Mouse (Mus musculus): Measurements from ENCODE around the gene Shisa7.
"Not testable (repeated sequence)": the region's sequence is repeated elsewhere in the genome, so short reads cannot be mapped to it uniquely, and the experiment has no call there.

Shisa7 gene

GRCm38 (mm10) chr7:4844917-4845309 lies 417 bp upstream of the Shisa7 start:
- DNase-seq (ENCODE audit: low read depth), result no peak

DNA sequence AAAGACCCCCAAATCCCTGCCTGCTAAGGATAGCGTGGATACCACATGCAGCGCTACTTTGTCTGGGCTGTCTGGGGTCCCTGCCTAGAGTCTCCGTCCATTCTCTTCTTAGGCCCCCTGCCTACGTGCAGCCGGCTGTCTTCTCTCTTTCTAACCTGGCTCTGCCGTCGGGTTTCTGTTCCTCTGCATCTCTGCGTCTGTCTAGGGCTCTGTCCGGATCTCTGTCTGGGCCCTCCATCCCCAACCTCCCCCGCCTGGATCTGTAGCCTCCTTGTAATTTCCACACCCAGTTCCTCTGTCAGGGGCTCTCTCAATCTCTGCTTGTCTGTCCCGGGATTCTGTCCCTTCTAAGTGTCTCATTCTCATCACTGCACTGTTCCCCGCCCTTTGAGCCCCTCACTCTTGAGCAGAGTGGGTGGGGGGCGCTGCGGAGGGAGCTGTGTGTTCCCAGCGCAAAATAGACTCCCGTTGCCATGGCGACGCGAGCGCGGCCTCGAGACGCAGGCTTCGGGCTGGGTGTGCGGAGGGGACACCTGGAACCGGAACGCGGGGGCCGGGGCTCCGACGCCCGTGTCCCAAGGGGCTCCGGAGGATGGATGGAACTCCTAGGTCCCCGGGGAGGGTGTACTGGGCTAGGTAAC lies 772 bp downstream of the Shisa7 start:
- no peak for DNase-seq (ENCODE audit: low read depth)

DNA sequence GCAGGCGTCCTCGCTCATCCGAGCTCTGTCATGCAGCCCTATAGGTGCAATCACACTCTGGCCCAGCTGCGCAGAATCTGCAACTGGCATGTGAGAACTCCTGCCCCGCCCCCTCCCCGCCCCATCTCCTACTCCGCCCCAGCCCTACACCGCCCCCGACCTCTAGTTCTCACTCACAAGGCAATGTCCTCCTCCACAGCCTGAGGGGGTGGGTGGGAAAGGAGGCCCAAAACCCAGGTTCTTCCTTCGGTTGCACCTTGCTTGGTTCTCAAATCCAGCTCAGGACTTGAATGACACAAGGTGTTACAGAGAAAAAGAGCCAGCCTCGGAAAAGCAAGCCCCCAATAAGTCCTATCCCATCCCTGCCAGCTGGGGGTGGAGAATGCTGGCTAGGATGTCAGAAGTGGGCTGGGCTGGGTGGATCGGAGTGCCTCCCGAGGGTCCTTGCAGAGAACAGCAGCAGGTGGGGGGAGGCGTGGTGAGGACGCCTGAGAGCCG lies 1.8 kb downstream of the Shisa7 start:
- no peak for DNase-seq (ENCODE audit: low read depth)

DNA sequence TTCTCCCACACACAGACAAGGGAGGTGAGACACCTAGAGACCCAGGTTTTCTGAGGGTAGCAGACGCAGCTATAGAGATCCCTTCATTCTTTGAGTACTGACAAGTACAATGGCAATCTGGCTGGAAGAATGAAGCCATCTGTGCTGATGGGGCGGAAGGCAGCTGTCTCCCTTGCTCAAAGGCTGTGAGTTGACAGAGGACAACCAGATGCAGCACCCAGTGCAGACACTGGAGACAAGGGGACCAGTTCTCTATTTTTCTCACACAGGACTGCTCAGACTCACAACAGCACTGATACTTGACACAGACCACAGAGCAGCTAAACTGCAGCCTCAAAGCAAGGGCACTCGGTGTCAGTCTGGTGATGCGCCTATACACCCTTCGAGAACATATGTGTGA lies 2.4 kb downstream of the Shisa7 start:
- DNase-seq (ENCODE audit: low read depth), result no peak

GRCm38 (mm10) chr7:4837639-4838038 lies 6.9 kb downstream of the Shisa7 start:
- no peak for DNase-seq (ENCODE audit: low read depth)

GRCm38 (mm10) chr7:4836351-4836792 lies 8.1 kb downstream of the Shisa7 start:
- DNase-seq (ENCODE audit: low read depth), result no peak

GRCm38 (mm10) chr7:4835631-4836327 lies 8.7 kb downstream of the Shisa7 start:
- DNase-seq (ENCODE audit: low read depth), result no peak

DNA sequence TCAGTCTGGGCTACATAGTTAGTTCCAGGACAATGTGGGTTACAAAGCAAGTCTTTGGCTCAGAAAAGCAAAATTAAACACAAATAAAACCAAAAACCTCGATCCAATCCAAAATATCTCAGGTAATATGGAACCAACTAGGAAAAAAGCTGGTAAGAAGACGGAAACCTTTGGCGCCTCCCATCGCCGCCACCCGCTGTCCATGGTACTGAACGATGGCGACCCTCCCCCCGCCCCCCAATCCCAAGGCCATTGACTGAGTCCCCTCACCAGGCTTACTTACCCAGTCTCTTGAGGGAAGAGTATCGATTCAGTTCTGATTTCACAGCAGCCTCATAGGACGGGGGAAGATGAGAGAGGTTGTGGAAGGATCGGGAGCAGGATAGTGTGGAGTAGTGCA lies 14.0 kb downstream of the Shisa7 start:
- DNase-seq (ENCODE audit: low read depth), result no peak

GRCm38 (mm10) chr7:4825365-4825764 lies 19.1 kb downstream of the Shisa7 start:
- no peak for DNase-seq (ENCODE audit: low read depth)

DNA sequence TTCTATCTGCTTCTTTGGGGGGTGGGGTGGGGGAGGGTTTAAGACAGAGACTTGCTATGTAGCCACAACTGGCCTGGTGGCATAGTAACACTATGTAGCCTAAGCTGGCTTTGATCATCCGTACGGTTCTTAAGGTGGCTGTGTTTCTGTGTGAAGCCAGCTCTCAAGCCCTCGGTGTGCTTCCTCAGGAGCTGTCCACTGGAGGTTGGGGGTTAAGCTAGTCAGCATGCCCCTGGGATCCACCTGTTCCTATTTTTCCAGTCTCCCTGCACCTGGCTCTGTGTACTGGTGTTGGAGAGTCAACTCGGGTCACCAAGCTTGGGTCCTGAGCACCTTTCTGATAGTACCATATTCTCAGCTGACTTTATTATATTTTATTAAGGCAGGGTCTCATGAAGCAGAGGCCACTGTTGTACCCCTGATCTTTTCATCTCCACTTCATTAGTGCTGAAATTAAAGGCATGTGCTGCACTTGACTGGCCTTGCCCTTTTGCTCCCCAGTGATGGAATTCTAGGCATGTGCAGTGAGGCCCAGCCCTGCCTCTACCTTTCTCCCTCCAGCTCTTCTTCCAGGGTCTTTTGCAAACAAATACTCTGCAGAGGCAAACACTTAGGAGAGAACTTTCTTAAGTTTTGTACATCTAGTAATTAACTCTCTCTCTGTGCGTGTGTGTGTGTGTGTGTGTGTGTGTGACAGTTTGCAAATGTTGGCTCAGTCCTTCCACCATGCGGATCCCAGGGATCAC lies 22.2 kb downstream of the Shisa7 start:
- DNase-seq (ENCODE audit: low read depth), result no peak

GRCm38 (mm10) chr7:4821690-4822089 lies 22.8 kb downstream of the Shisa7 start:
- no peak for DNase-seq (ENCODE audit: low read depth)

GRCm38 (mm10) chr7:4820925-4821324 lies 23.6 kb downstream of the Shisa7 start:
- DNase-seq (ENCODE audit: low read depth), result not testable (repeated sequence)

- DNase-seq (ENCODE audit: low read depth), result no peak
Measured at GRCm38 (mm10) chr7:4816559-4816958, 27.9 kb downstream of the Shisa7 start.

DNA sequence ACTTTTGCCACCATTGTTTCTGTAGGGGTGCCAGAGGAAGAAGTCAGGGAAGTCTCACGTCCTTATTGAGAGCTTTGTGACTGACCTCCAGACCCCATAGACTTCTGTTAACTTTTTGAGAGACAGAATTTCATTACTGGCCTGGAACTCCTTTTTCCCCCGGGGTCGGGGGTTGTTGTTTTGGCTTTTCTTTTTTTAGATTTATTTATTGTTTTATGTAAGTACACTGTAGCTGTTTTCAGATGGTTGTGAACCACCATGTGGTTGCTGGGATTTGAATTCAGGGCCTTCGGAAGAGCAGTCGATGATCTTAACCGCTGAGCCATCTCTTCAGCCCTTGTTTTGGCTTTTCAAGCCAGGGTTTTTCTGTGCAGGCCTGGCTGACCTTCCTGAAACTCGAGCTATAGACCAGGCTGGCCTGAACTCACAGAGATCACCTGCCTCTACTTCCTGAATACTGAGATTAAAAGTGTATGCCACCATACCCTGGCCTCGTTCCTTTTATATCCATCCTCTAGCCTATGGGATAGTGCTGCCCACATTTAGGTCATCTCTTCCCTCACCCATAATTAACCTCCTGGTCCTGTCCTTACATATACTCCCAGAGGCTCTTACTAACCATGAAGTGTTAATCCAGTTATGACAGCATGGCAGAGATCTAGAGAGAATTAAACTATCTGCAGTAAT lies 31.2 kb downstream of the Shisa7 start:
- no peak for DNase-seq (ENCODE audit: low read depth)

DNA sequence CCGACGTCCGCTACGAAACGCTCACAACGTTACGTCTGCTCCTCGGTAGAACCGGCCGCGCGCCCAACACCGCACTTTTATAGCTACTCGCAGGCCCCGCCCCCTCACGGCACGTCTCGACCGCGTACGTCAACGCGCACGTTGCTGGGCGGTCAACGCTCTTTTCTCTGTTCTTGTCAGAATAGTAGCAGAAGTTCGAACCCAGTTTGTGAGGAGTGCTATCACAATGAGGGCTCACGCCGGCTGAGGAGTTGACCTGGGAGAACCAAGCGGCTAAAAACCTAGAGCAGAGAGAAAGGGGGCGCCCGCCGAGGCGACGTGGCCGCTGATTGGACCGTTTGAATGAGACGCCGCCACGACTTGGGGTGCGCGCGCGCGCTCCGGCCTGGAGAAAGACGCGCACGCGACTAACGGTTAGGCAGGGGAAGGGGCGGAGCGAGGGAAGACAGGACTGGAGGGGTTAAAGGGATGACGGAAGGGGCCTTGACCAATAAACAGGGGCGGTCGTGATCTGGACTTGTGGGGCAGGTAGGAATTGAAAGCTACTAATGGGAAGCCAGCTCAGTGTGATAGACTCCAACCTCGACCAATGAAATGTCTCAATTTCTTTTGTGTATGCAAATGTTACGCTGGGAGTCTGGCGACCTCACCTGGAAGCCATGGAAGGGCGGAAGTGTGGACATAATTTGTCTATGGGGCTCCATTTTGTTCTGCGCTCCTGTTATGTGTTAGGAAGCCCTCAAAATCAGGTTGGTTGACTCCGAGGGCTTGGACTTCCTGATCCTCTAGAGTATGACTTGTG lies 32.0 kb downstream of the Shisa7 start, which contains the start of gene Ube2s:
Gene Ube2s, minus strand, starts transcription at position 288 of the 802 bp plus-strand sequence.
- DNase-seq (ENCODE audit: low read depth), result peak; percentile 99

DNA sequence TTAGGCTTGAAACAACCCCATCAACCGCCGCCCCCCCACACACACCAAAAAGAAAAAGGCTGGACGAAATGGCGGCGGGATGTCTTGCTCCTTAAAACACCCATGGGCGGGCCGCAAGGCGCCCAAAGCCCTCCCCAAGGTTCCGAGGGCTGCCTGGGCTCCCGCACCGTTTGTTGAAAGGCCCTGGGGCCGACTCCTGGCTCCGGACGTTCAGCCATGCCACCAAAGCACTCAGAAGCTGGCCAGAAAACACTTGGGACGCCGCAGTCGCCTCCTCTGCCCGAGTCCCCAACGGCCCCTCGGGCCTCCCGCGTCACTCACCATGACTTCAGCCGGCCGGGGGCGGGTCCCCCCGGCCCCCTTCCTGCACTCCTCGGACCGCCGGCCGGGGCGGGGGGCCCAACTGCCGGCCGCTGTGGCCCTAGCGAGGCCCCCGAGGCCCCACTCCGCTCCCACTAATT lies 32.6 kb downstream of the Shisa7 start:
- DNase-seq (ENCODE audit: low read depth), result no peak

- not testable (repeated sequence) for DNase-seq (ENCODE audit: low read depth)
Measured at GRCm38 (mm10) chr7:4811131-4811530, 33.4 kb downstream of the Shisa7 start.

DNA sequence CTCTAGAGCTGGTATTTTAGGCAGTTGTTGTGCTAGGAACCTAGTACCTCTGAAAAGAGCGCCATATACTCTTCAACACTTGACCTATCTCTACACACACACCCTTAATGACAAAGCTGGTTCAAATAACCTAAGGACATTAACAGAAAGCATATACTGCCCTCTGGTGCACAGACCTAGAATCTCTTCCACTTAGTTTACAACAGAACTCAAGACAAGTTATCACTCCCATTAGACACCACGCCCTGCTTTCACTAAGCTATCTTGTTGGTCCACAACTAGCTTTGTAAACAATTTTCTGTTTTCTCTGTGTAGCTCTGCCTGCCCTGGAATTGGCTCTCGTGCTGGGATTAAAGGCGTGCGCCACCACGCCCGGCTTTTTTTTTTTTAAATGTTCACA lies 37.8 kb downstream of the Shisa7 start:
- peak; percentile 77 for DNase-seq (ENCODE audit: low read depth)

DNA sequence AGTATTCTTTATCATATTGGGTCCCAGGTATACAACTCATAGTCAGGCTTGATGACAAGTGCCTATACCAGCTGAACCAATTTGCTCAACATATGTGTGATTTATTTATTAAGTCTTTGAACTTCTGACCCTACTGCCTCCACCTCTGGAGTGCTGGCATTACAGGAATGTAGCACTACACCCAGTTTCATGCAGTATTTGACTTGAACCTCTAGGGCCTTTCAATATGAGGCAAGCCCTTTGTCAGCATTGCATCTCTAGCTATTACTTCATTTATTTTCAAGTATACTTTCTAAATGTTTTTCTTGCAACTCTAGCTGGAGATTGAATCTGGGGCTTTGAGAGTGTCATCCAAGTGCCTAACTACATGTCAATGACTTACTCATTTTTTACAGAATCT lies 42.2 kb downstream of the Shisa7 start:
- no peak for DNase-seq (ENCODE audit: low read depth)

GRCm38 (mm10) chr7:4795767-4796433 lies 48.6 kb downstream of the Shisa7 start:
- no peak for DNase-seq (ENCODE audit: low read depth)

Measured in c-Kit-positive CD71-positive TER-119-negative erythroid progenitor cells, embryonic 14.5 days (primary cell).